Mouse (Mus musculus) megakaryocyte, embryonic 14.5 days (primary cell): ENCODE measurements at regions not wholly inside any gene's neighbourhood (a gene's known extent, or its start where the extent isn't known, plus 50 kb on each side); places are given as distances from the start of the nearest gene placed in this dataset.

Source experiments
- H3K27me3 ChIP-seq: replicated peaks from 2 replicates; pipeline ENCODE3; 2012; ENCODE audit warnings: inconsistent platforms
- H3K36me3 ChIP-seq: replicated peaks from 2 replicates; pipeline ENCODE3; 2012; ENCODE audit warnings: low read length, inconsistent platforms, mixed read lengths
- H3K4me1 ChIP-seq: 2 replicates; pipeline ENCODE4 v1.6.1; 2012; ENCODE audit warnings: inconsistent platforms
- H3K4me3 ChIP-seq: replicated peaks from 2 replicates; pipeline ENCODE3; 2012; ENCODE audit warnings: moderate library complexity, mild to moderate bottlenecking, inconsistent platforms
- H3K9me3 ChIP-seq: 2 replicates; pipeline ENCODE4 v1.6.1; 2012; ENCODE audit warnings: inconsistent platforms
- FLI1 ChIP-seq: IDR thresholded peaks from 2 replicates; pipeline ENCODE4 v1.6.1; 2012; ENCODE audit warnings: low read length, inconsistent platforms, mixed read lengths
- GATA1 ChIP-seq: IDR thresholded peaks from 3 replicates; pipeline ENCODE4 v1.6.1; 2012; ENCODE audit warnings: mixed read lengths, low read length, inconsistent platforms, borderline replicate concordance

- no peaks in the 10 kb centered on the region for H3K4me1 ChIP-seq
- no peaks in the 10 kb centered on the region for H3K9me3 ChIP-seq
- TF ChIP-seq GATA1 (no peak), FLI1 (no peak)
- H3K4me3 ChIP-seq = no peak overlapping the region
- no peaks in the 10 kb centered on the region for H3K36me3 ChIP-seq
- H3K27me3 ChIP-seq = no peaks in the 10 kb centered on the region
Observed at GRCm38 (mm10) chr5:29142957-29143356, 52.8 kb upstream of the Rnf32 start.

DNA sequence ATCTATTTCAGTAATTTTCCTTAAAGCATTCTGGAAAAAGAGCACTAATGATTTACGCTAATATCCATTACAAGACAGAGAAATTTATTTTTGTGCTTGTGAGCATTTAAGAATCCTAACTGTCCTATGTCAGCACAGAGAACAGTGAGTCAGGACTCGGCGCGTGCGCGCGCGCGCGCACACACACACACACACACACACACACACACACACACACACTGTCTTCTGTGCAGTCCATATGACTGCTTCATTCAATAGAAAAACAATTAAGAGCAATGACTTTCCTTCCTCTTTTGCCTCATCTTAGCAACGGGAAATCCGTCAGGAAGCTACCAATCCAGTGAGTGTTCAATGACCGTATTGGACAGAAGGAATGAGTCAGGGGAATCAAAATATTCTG lies 53.3 kb upstream of the Rnf32 start:
- Histone ChIP-seq H3K36me3 (no peaks in the 10 kb centered on the region), H3K4me3 (no peak overlapping the region), H3K9me3 (no peaks in the 10 kb centered on the region), H3K4me1 (no peaks in the 10 kb centered on the region), H3K27me3 (no peaks in the 10 kb centered on the region)
- TF ChIP-seq GATA1 = no peak
- no peak for TF ChIP-seq FLI1

GRCm38 (mm10) chr5:29137481-29137880 lies 58.3 kb upstream of the Rnf32 start:
- TF ChIP-seq FLI1 = no peak
- TF ChIP-seq GATA1 = no peak

GRCm38 (mm10) chr5:29132261-29132660 lies 63.5 kb upstream of the Rnf32 start:
- Histone ChIP-seq H3K27me3 (no peaks in the 10 kb centered on the region), H3K9me3 (no peaks in the 10 kb centered on the region), H3K4me1 (no peaks in the 10 kb centered on the region), H3K4me3 (no peak overlapping the region), H3K36me3 (no peaks in the 10 kb centered on the region)
- no peak for TF ChIP-seq GATA1
- no peak for TF ChIP-seq FLI1

More at GRCm38 (mm10) chr5:29137481-29137880, 58.3 kb upstream of the Rnf32 start:
- no peaks in the 10 kb centered on the region for H3K36me3 ChIP-seq
- no peaks in the 10 kb centered on the region for H3K9me3 ChIP-seq
- H3K27me3 ChIP-seq = no peaks in the 10 kb centered on the region
- H3K4me1 ChIP-seq = no peaks in the 10 kb centered on the region
- no peak overlapping the region for H3K4me3 ChIP-seq

GRCm38 (mm10) chr5:29131762-29132161 lies 64.0 kb upstream of the Rnf32 start:
- no peaks in the 10 kb centered on the region for H3K9me3 ChIP-seq
- H3K4me1 ChIP-seq = no peaks in the 10 kb centered on the region
- H3K27me3 ChIP-seq = no peaks in the 10 kb centered on the region
- TF ChIP-seq GATA1 (no peak), FLI1 (no peak)
- H3K36me3 ChIP-seq = no peaks in the 10 kb centered on the region
- no peak overlapping the region for H3K4me3 ChIP-seq

DNA sequence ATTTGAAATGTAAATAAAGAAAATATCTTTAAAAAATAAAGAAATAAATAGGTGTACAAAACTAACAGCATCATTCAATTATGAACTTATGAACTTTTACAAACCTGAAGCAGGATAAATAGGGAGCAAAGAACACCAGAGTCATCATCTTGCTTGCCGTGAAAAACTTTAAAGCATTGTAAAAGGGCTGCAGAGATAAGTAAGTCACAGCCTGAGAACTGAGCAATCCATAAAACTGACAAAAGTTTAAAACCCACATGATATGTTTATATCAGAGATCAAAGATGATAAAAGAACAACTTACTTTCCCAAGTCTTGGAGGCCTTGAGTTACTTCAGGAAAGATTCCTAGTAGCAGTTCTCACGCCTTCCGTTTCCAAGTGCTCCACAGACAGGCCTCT lies 66.1 kb upstream of the Rnf32 start:
- no peaks in the 10 kb centered on the region for H3K4me1 ChIP-seq
- no peaks in the 10 kb centered on the region for H3K27me3 ChIP-seq
- H3K36me3 ChIP-seq = no peaks in the 10 kb centered on the region
- TF ChIP-seq FLI1 (no peak), GATA1 (no peak)
- H3K4me3 ChIP-seq = no peak overlapping the region
- no peaks in the 10 kb centered on the region for H3K9me3 ChIP-seq

- H3K4me1 ChIP-seq = no peaks in the 10 kb centered on the region
- no peaks in the 10 kb centered on the region for H3K9me3 ChIP-seq
- TF ChIP-seq FLI1 (no peak), GATA1 (no peak)
- H3K27me3 ChIP-seq = no peaks in the 10 kb centered on the region
- H3K4me3 ChIP-seq = no peak overlapping the region
- no peaks in the 10 kb centered on the region for H3K36me3 ChIP-seq
Observed at GRCm38 (mm10) chr5:29116942-29117341, 78.8 kb upstream of the Rnf32 start.

- Histone ChIP-seq H3K4me1 (no peaks in the 10 kb centered on the region), H3K27me3 (no peaks in the 10 kb centered on the region), H3K36me3 (no peaks in the 10 kb centered on the region), H3K9me3 (no peaks in the 10 kb centered on the region), H3K4me3 (no peak overlapping the region)
- TF ChIP-seq GATA1 (no peak), FLI1 (no peak)
Observed at GRCm38 (mm10) chr5:29112531-29112930, 83.3 kb upstream of the Rnf32 start.

- Histone ChIP-seq H3K9me3 (0 out of 2 replicates have a peak, but pooled peaks cover 3% of the 10 kb centered on the region), H3K36me3 (no peaks in the 10 kb centered on the region), H3K27me3 (no peaks in the 10 kb centered on the region), H3K4me1 (no peaks in the 10 kb centered on the region), H3K4me3 (no peak overlapping the region)
- TF ChIP-seq FLI1 (no peak), GATA1 (no peak)
Observed at GRCm38 (mm10) chr5:29107276-29107675, 88.5 kb upstream of the Rnf32 start.

DNA sequence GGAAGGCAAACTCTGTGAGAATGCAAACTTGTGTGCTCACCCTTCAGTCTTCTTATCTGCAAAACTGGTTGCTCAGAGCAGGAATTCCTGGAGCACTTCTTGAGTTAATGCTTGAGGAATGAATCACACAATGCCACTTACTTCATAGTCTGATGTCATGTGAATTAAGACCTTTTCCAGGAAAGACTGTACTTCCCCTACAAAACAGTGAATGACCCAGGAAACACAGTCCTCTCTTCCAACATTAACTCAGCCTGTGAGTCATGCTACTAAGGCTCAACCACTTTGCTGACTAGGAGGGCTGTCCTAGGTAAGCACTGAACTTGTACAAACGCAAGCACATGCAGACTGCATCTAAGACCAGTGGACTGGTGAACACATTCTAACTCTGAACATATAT lies 112.5 kb upstream of the Rnf32 start:
- no peaks in the 10 kb centered on the region for H3K36me3 ChIP-seq
- TF ChIP-seq GATA1 (no peak), FLI1 (no peak)

DNA sequence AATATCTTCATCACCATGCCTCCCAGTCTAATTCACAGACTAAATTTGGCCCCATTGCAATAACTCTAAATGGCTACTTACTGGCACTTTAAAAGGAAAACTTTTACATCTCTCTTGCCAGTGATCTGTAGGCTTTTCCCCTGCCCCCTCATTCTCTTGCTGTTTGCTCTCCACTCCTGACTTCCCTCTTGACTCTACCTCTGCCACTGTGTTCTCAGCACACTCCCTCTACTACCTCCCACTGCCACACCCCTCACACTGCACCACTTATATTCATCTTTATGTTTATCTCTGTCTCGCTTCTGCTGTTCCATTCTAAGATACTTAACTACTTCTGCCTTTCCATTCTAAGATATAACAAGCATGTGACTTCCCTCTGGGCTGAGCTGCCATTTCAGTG lies 141.4 kb upstream of the Rnf32 start:
- Histone ChIP-seq H3K4me3 (no peak overlapping the region), H3K9me3 (no peaks in the 10 kb centered on the region), H3K36me3 (no peaks in the 10 kb centered on the region), H3K27me3 (no peaks in the 10 kb centered on the region), H3K4me1 (no peaks in the 10 kb centered on the region)
- no peak for TF ChIP-seq GATA1
- TF ChIP-seq FLI1 = no peak

More for the DNA sequence above, 112.5 kb upstream of the Rnf32 start:
- H3K4me1 ChIP-seq = no peaks in the 10 kb centered on the region
- H3K4me3 ChIP-seq = no peak overlapping the region
- H3K9me3 ChIP-seq = no peaks in the 10 kb centered on the region
- no peaks in the 10 kb centered on the region for H3K27me3 ChIP-seq

- Histone ChIP-seq H3K27me3 (no peaks in the 10 kb centered on the region), H3K9me3 (no peaks in the 10 kb centered on the region), H3K4me3 (no peak overlapping the region), H3K4me1 (no peaks in the 10 kb centered on the region), H3K36me3 (no peaks in the 10 kb centered on the region)
- TF ChIP-seq FLI1 (no peak), GATA1 (no peak)
Observed at GRCm38 (mm10) chr5:29036636-29037035, 159.2 kb upstream of the Rnf32 start.
